Mouse (Mus musculus): ENCODE measurements around the gene Tbc1d16.
A peak's percentile ranks its signal among the peaks of the same experiment; 100 is the strongest.
"Not testable (repeated sequence)": the region's sequence is repeated elsewhere in the genome, so short reads cannot be mapped to it uniquely, and the experiment has no call there.

Gene Tbc1d16

DNA sequence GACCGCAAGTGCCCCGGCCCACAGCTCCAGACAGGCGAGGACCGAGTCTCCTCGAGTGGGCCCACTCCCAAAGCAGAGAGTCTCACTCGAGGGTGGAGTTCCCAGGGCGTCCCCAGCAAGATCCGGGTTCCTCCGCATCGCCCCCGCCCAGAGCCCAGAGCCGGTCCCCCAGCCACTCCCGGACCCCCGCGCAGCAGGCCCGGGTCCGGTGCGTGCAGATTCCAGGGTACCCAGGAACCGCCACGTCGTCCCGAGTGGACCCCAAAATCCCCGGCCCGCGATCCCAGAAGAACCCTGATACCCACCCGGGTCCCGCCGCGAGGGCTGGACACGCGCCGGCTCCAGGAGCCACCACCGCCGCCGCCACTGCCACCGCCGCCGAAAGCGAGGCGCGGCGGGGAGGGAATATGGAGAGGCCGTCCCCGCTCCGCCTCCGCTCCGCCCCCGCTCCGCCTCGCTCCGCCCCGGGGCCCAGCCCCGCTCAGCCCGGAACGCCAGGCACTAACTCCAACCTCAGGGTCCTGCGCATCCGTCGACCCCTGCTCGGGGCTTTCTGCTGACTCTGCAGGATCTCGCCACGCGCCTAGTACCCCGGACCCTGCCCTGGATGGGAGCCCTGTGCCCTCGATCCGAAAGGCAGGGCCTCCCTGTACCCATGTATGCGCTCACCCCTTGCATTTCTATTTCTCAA is at the start of gene Tbc1d16, which contains the start of gene Ccdc40:
Tbc1d16 (minus strand) TSS at position 409 of the 691 bp plus-strand sequence.
Ccdc40 (plus strand) TSS at position 482 of the 691 bp plus-strand sequence.
- DNase-seq (ENCODE audit: low read depth) = peak; percentile 86

- peak; percentile 45 for DNase-seq (ENCODE audit: low read depth)
These were observed 45.1 kb upstream of the Tbc1d16 start for GRCm38 (mm10) chr11:119273186-119273930.

DNA sequence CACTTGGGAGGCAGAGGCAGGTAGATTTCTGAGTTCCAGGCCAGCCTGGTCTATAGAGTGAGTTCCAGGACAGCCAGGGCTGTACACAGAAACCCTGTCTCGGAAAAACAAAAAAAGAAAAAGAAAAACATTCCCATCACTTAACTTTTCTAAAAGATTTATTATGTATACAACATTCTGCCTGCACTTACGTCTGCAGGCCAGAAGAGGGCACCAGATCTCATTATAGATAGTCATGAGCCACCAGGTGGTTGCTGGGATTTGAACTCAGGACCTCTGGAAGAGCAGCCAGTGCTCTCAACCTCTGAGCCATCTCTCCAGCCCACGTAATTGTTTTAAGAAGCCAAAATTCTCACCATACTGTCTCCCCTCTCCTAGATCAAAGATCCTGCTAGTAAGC is 44.2 kb upstream of the Tbc1d16 start:
- peak; percentile 30 for DNase-seq (ENCODE audit: low read depth)

DNA sequence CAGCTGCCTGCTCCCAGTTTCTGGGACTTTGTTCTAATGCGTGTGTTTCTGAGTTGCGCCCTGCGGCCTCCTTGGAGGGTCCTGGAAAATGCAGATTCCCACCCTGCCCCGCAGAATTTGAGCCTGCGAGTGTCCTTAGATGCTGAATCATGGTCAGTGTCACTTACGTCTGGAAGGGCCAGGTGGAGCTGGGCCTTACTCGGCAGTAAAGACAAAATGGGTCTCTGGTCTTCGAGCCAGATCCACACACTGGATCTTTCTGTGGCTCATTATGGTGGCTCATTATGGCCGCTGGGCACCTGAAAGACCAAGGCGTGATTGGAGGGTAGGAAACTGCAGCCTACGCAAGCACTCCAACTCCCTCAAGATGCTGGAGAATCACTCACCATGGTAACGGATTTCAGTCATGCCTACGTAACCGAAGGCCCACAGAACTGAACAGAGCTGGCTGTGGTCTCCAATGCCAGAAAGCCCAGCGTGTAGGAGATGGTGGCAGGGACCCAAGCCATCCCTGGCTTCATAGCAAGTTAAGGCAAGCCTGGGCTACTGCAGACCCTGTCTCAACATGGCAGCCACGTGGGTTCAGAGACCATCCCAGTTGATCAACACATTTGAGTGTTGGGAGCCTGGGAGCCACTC is 40.4 kb upstream of the Tbc1d16 start:
- no peak for DNase-seq (ENCODE audit: low read depth)

DNA sequence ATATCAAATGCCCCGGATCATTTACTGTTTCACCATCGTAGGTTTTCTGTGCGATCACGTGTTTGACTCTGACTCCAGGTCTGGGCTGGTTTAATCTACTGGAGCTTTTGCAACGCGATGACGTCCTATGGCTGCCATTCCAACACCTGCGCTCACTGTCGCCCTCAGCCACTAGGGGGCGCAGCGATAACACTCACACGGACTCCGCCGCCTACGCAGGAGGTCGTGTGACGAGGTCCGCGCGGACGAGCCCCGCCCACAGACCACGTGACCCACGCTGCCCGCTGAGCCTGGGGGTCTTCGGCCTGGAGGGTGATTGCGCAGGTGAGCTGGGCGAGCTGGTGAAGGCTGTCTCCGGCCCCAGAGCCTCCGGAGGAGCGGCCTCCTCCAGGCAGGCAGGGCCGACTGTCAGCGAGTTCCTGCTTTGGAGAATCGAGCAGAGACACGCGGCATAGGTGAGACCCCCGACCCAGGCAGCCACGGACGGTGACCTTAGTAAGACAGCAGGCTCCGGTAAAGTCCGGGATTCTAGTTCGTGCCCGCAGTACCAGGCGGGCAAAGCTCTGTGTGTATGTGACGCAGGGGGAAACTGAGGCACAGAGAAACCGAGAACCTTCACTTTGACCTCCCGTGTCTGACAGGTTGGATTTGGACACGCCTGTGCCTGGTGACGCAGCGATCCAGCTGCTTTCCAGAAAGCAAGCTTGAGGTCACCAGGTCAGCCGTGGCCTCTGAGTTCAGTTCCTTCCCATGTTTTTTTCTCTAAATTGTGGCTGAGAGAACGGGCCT is 39.7 kb upstream of the Tbc1d16 start, which contains the start of gene Gaa:
Gaa (plus strand) TSS at position 120 of the 789 bp plus-strand sequence.
- DNase-seq (ENCODE audit: low read depth) = peak; percentile 99

DNA sequence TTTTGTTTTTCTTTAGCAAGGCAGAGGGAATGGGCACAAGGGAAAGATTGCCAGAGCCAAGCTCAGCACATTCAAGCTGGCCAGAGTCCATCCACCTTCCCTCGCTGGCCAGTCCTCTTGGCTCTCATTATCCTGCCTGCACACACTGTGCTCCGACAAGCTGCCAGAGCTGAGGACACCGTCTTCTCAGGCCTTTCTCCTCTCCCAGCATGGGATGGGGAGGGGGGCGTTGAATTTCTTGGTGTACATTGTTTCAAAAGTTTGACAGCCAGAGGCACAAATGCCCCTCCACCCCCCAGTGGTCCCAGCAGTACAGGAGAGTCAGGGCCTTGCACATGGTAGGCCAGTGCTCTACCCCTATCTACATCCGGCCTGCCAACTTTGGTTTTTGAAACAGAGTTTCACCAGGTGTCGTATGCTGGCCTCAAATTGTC is 39.0 kb upstream of the Tbc1d16 start:
- no peak for DNase-seq (ENCODE audit: low read depth)

- no peak for DNase-seq (ENCODE audit: low read depth)
These were observed 37.5 kb upstream of the Tbc1d16 start for GRCm38 (mm10) chr11:119265811-119266210.

DNA sequence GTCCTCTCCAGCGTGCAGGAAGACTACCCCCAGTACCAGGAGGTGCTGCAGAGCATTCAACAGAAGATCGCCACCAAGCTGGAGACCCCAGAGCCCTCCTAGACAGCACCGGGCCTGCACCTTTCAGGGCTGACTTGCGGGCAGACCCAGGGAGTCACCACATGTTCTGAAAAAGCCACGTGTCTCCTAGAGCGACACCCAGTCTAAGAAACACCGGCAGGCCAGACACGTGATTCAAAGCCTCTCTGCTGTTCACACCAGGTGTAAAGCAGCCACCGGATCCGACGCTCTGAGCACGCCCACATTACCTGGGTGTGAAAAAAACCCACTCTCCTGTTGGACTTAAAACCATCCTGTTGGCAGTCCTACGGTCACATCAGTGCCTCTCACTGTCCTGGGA is 36.1 kb upstream of the Tbc1d16 start:
- DNase-seq (ENCODE audit: low read depth) = no peak

GRCm38 (mm10) chr11:119259977-119260376 is 31.7 kb upstream of the Tbc1d16 start:
- DNase-seq (ENCODE audit: low read depth) = no peak

DNA sequence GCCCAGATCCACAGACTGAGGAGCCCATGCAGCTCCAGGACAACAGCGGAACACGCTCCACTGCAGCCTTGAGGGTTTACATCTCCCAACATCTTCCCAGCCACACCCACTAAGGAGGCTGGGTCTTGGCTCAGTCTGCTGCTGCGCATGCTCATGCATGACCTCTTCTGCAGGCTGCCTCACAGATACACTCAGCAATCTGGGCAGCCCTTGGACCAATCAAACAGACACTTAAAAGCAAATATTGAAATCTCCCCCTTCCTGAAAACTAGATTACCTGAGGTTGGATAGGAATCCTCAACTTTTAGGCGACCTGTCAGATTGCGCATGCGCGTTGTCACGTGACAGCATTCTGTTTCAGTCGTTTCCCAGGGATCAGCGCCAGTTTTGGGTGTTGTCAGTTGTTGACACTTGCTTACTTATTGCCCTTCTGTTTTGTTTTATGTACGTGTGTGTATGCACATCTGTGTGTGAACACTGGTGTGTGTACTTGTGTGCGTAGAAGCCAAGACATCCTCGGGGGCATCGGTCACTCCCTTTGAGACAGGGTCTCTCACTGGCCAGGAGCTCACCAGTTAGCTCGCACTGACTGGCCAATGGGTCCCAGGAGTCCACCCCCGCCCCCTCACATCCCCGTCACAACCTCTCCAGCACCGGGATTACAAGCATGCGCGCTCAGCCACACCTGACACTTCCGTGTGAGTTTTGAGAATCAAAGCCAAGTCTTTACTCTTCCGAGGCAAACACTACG is 30.4 kb upstream of the Tbc1d16 start:
- peak; percentile 75 for DNase-seq (ENCODE audit: low read depth)

- DNase-seq (ENCODE audit: low read depth) = no peak
These were observed 29.9 kb upstream of the Tbc1d16 start for GRCm38 (mm10) chr11:119258216-119258571.

DNA sequence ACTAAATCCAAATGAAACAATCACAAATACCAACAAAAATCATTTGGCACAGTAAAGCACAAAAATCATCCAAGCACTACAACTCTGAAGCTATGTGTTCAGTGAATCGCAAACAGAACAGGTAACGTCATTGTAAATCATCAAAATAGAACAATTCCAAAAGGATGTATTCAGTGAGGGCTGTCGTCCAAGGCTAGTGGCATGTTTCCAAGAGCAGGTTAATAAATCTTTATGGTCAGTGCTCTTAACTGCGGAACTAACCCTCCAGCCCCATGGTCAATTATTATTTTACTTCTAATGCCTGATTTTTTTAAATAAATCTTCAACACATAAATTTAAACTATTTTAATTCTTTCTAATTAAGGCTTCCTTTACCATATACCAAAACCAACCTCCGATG is 28.3 kb upstream of the Tbc1d16 start:
- not testable (repeated sequence) for DNase-seq (ENCODE audit: low read depth)

DNA sequence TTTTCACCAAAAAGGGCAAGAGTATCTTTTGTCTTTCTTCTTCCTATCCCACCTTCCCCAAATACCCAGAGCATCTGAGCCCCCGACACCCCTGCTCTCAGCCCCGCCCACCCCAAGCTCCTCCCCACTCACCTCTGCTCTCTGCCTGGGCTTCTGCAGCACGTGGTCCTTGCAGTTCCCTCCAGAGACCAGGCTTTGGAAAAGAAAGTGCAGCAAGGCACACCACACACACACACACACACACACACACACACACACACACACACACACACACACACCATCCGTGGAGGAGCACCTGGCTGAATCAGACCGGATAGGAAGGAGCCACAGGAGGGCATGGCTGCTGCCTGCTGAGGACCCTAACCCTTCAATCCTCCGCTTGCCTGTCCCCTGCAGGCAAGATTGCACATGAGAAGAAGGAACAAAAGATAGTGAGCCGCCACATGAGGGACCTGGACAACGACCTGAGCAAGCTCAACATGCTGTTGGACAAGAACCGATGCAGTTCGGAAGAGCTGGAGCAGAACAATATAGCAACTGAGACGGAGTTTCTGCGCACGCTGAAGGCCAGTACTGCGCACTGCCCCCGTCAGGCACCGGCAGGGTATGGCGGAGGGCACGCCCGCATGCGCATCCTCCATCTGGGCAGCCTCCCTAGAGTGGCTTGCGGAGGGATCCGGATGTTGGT is 24.7 kb upstream of the Tbc1d16 start:
- peak; percentile 62 for DNase-seq (ENCODE audit: low read depth)

- DNase-seq (ENCODE audit: low read depth) = no peak
These were observed 22.7 kb upstream of the Tbc1d16 start for GRCm38 (mm10) chr11:119250998-119251397.

DNA sequence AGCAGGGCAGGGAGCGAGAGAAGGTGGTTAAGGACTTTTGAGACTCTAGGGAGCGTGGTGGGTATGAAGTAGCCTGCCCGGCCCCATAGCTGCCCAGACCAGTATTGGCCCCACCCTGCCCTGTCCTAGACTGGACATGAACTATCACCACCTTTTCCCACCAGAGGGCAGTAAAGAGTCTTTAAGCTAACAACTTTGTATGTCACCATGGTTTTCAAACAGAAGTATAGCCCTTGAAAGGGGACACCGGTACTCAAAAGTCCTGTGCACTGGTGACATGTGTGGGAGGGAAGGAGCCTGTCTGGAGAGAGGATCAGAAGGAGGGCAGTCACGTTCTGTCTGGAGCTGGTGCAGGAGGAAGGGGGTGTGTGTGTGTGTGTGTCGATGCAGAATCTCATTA is 20.7 kb upstream of the Tbc1d16 start:
- peak; percentile 82 for DNase-seq (ENCODE audit: low read depth)

DNA sequence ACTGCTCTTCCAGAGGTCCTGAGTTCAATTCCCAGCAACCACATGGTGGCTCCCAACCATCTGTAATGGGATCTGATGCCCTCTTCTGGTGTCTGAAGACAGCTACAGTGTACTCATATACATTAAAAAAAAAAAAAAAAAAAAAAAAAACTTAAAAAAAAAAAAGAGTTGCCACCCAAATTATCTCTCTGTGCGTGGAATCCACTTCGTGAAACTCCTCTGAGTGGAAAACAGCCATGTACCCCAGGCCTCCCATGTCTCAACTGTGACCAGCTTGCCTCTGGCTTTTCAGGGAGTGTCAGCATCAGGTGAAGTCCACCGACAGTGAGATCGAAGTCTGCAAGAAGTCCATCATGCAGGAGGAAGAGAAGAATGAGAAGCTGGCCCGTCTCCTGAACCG is 17.2 kb upstream of the Tbc1d16 start:
- not testable (repeated sequence) for DNase-seq (ENCODE audit: low read depth)

GRCm38 (mm10) chr11:119239480-119239879 is 11.2 kb upstream of the Tbc1d16 start:
- no peak for DNase-seq (ENCODE audit: low read depth)

DNA sequence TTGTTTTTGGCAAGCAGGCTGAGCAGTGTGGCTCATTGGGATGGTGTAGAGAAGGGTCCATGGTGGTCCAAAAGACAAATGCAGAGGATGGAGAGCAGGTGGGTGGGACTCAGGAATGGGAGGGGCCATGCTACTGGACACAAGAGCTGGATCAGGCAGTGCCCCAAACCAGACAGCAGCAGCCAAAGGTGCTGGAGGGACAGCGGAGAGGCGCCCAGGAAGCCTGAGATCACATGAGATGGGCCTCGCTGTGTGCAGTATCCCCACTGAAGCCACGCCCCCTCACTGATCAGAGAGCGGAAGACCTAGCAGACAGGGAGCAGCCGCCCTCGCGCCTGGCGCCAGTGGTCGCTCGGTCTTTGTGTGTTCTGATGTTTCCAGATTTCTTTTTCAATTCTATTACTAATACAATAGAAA is 10.0 kb upstream of the Tbc1d16 start:
- DNase-seq (ENCODE audit: low read depth) = peak; percentile 91

- DNase-seq (ENCODE audit: low read depth) = peak; percentile 79
These were observed 9.4 kb upstream of the Tbc1d16 start for GRCm38 (mm10) chr11:119237568-119238304.

DNA sequence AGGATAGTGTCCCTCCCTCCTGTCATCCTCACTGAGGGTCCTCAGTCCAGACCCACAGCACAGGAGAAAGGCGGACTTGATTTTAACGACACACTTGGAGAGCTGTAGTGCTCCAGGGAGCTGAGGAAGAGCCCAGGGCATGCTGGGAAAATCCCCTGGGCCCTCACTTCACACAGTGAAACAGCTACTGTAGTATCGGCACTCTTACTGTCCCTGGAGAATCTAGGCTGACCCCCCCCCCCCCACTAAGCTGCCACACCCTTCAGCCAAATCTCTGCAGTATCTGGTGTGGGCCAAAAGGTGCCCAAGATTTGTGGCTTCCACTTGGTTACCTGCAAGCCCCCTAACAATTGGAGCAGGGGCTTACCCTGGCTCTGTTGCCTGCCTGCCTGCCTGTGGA is 8.7 kb upstream of the Tbc1d16 start:
- DNase-seq (ENCODE audit: low read depth) = no peak

Data from induced T-regulatory cell, adult 2 months (primary cell).